Mouse (Mus musculus) erythroblast, embryonic 14.5 days (primary cell): Measurements from ENCODE around the gene Celf2.

Experiments used
- GATA1 ChIP-seq: IDR thresholded peaks from 2 replicates; pipeline ENCODE4 v1.6.1; 2012; ENCODE audit warnings: low read length, inconsistent platforms, mixed read lengths
- TAL1 ChIP-seq: IDR thresholded peaks from 3 replicates; pipeline ENCODE4 v1.6.1; 2012; ENCODE audit warnings: low read length, inconsistent platforms, mixed read lengths

DNA sequence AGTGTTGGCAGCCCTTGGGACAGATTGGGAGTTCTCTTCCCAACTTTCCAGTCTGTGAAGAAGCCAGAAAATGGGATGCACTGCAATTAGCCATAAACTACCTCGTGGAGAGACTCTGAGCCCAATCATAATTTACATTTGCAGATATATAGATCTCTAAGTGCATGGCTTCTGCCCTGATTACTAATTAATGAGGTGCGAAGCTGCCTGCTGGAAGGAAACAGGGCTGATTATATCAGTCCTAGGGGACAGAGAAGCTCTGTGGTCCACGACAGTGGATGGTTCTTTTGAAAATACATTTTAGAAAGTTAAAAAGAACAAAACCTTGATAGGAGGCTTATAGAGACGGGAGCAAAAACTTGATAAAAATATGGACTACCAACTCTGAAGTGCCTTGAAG lies 885.6 kb downstream of the Celf2 start:
- TF ChIP-seq TAL1 (no peak), GATA1 (no peak)
